Mouse (Mus musculus) v-Abl transformed pro-B cells (cell line): ENCODE measurements around the gene Chn2.

Experiments used
- in situ Hi-C, 2 experiments: fragments of 400-800 bp; cut with MboI; formaldehyde crosslinking; loops; one replicate each; pipeline ENCODE4 v1.15.1; 2025; ENCODE audit not compliant: unreplicated experiment in 2 of 2

Chn2 gene

DNA sequence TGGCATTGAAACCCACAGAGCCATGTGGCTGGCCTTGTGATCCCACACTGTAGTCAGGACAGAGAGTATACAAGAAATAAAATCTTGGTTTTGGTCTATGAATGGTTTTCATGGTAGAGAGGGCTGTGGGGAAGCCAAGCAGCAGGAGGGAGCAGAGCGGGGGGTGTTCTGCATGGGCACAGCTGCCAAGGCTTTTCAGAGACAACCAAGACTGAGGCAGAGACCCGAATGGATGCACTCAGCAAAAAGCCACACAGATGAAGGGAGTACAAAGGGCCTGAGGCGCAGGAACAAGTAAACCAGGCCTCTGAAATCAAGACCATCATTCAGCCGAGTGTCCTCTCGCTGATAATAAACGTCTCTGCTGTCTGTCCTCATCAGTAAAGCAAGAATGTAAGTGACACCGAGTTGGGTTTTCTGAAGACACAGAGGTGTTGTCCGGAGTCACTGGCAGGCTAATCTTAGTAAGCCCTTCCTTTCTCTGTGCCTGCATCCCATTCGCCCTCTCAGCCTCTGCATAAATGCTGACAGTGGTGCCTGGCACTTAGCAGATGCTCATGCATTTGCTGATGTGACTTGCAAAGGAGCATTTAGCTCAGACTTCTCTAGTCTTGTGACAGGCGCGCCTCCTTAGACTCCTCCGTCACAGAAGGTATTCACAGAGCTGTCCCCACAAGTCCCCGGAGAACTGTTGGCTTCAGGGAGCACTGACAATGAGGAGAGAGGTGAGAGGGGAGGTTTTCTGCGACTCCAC lies 144.6 kb downstream of the Chn2 start:
- in situ Hi-C loops, result no loop called here

DNA sequence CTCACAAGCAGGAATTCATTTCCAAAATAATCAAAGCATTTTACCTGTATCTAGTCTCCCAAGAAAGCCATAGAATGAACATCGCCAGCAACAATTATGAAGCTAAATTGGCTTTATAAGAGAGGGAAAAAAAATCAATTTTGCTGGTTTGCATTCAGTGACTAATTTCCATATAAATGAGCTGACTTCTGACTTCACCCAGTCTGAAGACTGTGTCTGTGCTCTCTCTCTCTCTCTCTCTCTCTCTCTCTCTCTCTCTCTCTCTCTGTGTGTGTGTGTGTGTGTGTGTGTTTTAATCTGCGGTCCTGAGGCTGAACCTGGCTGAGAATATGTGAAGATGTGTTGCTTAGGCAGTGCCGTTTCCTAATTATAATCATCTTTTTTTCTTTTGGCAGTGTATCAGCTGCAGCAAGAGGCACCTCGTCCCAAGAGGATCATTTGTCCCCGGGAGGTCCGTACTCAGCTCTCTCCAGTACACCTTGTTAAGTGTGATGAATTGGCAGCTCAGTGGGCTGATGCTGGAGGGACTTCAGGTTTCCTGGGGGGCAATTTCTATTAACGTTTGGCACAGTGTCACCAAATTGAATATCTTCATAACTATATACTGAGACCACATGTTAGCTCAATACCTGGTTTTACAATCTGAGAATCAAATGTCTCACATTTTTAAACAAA lies 154.4 kb downstream of the Chn2 start:
- in situ Hi-C loops, result no loop called here

DNA sequence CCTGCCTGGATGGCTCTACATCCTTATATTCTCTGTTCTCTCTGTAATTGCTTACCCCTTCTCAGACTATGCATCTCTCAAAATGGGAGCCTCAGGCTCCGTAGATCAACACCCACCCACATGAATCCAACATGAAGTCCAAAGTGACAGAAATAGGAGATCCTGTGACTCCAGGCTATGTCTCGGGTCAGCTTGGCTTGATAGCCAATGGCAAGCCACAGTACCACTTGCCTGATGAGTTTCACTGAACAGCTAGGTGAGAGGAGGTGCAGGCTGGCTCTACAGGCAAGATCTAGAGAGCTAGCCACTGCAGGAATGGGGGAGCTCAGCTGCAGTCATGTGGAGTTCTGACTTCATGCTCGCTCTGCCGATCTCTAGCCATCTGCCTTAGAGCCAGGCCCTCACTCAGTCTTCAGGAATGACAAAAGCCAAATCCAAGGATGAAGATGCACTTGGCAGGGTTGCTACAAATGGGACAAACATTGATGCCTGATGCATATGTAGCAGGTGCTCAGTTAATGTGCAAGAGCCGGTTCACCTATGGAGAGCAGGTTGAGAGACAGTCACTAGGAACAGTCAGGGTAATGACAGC lies 158.6 kb downstream of the Chn2 start:
- in situ Hi-C loops, result no loop called here

DNA sequence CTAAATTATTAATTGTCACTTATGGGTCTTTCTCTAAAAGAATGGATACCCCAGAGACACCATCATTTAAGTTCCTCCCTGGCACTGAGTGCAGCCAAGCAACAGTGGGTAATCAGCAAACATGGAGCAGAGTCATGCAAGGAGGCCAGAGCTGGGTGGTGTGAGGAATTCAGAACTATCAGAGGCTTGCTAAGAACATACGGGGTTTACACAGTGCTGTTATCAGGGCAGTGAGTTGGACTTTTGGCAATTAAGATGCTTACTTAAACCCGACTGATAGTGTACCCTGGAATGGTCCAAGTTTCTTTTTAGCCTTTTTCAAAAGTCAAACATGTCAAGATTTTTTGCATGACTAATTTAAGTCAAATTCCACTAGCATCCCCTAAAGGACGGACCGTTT lies 160.2 kb downstream of the Chn2 start:
- in situ Hi-C loops, result no loop called here

DNA sequence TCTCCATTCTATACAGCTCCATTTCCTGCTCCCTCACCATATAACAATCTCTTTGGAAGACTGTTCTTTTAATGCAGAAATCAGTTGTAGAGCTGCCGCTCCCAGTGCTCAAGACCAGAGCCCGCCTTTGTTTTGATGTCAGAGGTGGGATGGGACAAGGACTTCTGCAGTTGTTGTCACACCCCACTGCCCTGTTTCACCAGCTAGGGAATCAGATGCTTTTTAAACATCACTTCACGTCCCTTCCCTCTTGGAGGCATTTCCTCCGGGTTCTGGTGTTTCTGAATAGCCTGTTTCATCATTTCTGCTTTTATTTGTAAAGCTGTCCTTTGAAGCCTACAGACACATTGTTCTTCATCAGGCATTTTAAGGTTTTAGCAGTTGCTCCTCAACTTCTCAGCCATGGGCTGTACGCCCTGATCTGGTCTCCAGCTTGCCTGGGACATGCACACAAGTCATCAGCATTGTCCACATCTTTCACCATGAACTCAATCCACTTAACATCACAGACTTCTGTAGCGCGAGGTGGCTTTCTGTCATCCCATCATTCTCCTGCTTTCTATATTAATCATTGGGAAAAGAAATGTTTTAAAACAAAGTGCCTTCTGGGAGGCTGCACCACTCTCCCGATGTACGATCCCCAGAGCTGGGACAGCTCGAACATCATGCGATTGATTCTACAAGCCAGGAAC lies 160.8 kb downstream of the Chn2 start:
- in situ Hi-C loops, result loop anchor here in 1 of 2 experiments (25.0 kb wide), 1 partner anchor 1938 kb away; the partner anchor contains the start of gene Hoxa13

DNA sequence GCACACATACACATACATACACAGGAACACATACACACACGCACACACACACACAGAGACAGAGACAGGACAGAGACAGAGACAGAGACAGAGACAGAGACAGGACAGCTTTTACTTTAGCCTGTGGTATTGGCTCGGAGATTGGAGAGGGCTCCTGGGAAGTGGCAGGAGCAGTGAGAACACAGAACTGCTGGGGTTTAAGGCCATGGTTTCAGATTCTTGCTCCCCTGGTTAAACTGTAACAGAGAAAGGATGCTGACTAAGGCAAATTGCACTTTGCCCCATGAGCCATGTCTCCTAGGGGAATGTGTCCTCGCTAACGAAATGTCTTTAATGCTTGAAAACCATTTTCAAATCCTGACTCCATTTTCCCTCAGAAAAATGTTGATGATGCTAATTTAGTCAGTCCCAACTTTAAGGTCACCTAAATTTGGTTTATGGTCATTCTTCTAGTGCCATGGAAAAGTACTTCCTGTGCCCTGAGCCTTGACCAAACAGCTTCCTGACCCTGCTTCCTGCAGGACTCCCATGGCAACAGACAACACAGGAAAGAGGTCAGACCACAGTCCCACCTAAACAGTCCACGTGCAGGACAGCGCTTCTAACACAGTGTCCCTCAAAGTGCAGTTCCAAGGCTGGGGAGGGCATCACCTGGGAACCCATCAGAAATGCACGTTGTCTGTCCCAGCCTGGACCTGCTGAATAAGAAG lies 163.1 kb downstream of the Chn2 start:
- in situ Hi-C loops, result loop anchor here in 1 of 2 experiments (25.0 kb wide), 1 partner anchor 1940 kb away; the partner anchor contains the start of gene Hoxa13

DNA sequence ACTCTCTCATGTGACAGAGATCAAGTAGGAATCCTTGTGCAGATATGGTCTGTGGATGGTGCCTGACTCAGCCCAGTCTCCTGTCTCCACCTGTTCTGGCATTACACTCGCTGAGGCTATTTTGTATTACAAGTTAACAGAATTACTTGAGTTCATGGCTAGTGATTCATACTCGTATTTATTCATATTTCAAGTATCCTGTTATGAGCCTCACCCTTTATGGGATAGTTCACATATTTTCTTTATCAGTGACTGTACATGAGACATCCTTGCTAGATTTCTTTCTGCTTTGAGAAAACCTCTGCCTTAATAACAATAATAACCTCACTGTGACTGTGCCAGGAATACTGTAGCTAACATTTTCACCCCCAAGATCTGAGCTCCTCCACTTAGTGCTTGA lies 164.0 kb downstream of the Chn2 start:
- in situ Hi-C loops, result loop anchor here in 1 of 2 experiments (25.0 kb wide), 1 partner anchor 1941 kb away; the partner anchor contains the start of gene Hoxa13

DNA sequence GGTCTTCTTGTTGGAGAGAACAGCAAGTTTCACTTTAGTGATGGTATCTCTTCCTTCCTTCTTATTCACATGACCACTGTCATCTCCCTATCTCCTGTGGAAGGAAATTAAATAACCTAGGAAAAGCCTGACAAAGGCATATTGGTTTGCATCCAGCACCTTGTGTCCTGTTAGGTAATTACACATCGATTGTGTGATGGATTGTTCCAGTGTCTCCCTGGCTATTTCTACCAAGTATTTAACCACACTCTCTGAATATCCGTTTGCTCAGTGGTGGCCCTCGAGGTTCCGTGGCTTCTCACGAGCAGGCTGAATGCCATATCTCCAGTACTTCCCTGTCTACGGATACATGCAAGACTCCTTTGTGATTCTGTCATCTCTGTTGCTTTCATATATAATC lies 164.6 kb downstream of the Chn2 start:
- in situ Hi-C loops, result loop anchor here in 1 of 2 experiments (25.0 kb wide), 1 partner anchor 1942 kb away; the partner anchor contains the start of gene Hoxa13

DNA sequence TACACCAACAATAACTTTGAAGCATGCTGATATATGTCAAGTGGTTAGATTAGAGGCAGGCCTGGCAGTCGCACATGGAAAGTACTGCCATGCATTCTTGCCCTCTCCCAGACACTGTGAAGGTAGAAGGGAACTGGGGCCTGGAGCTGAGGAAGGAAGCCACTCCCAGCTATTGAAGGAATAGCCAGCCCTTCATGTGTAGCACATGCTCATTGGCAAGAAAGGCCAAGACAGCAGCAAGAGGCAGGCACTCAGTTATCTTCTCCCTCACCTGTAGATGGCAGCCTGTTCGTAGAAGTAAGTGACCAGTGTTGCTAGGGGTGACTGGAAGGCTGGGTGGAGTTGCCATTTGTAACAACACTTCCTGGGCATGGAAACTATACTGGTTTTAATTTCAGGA lies 165.6 kb downstream of the Chn2 start:
- in situ Hi-C loops, result loop anchor here in 1 of 2 experiments (25.0 kb wide), 1 partner anchor 1943 kb away; the partner anchor contains the start of gene Hoxa13

DNA sequence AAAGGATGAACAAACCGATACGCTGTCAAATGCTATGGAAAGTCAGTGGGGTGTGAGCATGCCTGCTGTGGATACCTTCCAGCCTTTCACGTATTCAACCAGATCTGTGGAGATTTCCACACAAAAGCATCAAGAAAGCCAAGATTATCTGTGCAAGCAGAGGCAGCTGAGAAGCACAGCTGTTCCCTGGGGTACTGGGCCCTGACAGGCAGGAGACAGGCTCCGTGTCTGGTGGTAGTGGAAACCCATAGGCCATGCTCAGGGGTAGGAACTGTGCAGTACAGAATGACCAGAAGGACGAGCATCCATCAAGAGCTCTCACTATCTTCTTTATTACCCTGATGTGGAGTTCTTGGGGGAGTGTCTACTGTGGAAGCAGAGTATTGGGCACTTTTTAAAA lies 166.1 kb downstream of the Chn2 start:
- in situ Hi-C loops, result loop anchor here in 1 of 2 experiments (25.0 kb wide), 1 partner anchor 1943 kb away; the partner anchor contains the start of gene Hoxa13

DNA sequence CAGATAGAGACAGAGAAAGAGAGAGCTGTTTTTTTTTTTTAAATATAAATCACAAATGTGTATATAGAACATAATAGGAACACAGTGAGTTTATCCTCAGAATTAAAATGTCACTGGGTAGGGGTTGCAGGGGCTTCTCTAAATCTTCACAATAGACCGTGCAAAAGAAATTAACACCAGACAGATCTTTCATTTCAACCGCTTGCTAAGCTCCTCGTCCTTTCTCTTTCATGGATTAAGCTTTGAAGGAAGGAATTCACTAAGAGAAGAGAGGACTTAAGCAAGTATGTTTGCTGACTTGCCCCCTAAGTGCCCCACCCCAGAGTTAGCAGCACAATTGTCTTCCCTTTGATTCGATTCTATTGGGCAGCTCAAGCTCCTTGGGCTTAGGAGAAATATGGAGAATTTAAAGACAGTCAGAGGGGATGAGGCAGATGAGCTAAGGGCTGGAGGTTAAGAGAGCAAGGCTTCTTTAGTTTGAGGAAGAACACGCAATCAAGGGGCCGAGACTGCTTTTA lies 166.9 kb downstream of the Chn2 start:
- in situ Hi-C loops, result loop anchor here in 1 of 2 experiments (25.0 kb wide), 1 partner anchor 1944 kb away; the partner anchor contains the start of gene Hoxa13

DNA sequence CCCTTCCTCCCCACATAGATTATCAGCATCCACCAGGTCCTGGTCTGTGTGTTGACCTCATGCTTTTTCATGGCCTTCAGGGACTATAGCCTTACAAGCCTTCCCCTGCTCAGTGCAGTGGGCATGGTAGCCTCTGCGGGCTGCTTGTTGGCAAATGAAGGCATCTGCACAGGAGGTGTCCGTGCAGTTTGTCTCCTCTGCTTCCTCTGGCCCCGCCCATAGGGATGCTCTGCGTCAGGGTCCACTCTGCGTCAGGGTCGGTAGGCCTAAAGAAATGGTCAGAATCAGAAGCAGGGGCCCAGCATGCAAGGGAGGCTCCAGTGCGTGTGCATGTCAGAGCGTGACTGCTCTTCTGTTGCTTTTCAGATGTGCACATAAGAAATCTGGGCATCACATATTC lies 169.4 kb downstream of the Chn2 start:
- in situ Hi-C loops, result loop anchor here in 1 of 2 experiments (25.0 kb wide), 1 partner anchor 1946 kb away; the partner anchor contains the start of gene Hoxa13

DNA sequence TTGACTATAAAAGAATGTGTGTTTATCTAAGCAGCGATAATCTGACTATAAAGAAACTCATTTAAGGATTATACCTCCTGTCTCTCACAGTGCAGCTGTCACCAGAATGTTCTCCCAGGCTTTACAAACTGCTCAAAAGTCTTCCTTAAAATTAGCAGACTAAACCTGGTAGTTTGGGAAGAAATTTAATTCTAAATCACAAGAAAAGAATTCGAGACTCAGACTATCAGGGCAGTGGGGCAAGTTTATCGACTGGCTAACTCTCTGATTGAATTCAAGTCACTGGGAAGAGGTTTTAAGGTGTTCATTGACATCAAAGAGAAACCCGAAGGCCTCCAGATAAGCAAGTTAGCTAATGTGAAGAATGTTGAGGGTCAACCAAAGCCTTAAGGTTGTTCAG lies 171.6 kb downstream of the Chn2 start:
- in situ Hi-C loops, result loop anchor here in 1 of 2 experiments (25.0 kb wide), 1 partner anchor 1949 kb away; the partner anchor contains the start of gene Hoxa13

DNA sequence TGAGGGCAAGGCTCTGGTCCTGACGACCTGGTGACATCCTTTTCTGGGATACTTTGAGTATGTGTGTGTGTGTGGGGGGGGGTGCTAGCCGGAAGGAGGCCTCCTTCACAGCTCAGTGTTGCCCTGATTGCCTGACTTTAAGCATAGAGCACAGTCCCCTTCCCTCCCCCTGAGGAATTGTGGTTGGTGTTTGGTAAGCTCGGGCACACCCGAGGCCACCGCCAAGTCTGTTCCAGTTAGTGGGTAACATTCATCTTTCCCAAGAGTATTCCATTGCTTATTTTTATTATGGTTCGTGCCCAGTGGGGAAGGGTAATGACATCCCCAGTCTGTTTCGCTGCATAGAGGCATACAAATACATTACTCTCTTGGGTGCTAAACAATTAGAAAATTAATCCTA lies 172.6 kb downstream of the Chn2 start:
- in situ Hi-C loops, result loop anchor here in 1 of 2 experiments (25.0 kb wide), 1 partner anchor 1950 kb away; the partner anchor contains the start of gene Hoxa13

DNA sequence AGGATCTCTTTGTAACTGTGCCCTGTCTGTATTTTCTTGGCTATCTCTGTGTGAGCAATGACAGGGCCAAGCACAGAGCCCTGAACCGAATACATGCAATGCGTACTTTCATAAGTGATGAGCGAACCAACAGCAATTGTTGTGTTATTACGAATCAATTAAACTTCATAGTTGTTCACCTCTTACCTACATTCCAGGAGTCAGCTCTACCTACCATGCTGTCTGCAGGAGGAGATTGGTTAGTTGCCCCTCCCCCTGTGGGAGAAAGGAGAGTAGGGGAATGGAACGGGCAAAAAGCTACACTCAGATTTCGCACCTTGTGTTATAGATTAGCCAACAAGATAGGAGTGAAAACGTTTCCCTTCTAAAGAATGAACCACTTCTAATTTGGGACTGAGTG lies 174.4 kb downstream of the Chn2 start:
- in situ Hi-C loops, result loop anchor here in 1 of 2 experiments (25.0 kb wide), 1 partner anchor 1951 kb away; the partner anchor contains the start of gene Hoxa13

DNA sequence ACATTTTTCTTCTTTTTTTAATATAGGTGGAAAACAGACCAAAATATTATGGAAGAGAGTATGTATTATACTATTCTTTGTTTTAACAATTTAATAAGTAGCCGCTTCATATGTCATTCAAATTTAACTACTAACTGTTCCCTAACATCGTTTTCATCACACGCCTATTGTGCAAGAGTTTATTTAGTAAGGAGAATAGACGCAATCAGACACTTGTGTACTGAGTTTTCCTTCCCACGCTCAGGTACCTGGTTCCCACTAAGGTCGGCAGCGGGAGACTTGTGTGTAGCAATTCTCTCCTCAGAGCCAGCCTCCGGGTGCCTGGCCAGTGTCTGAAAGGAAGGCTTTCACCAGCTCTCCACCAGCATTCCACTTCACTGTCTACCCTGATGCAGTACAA lies 176.3 kb downstream of the Chn2 start:
- in situ Hi-C loops, result loop anchor here in 1 of 2 experiments (25.0 kb wide), 1 partner anchor 1953 kb away; the partner anchor contains the start of gene Hoxa13

DNA sequence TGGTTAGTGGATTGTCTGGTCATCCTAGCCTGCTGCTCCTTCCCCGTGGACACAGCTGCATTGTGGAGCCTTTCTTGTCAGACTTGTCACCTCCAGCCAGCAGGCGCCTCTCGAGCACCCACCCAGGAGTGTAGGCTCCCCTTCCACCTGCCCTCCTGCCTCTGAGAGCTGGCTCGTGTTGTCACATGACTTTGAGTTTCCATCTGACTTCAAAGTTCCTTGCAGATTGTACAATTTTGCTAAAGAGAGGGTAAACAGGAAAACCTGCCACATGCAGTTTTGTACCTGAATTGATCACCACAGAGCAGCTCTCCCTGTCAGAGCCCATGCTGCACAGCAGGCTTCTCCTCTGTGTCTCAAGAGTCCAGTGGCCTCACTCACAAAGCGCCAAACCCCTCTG lies 177.2 kb downstream of the Chn2 start:
- in situ Hi-C loops, result loop anchor here in 1 of 2 experiments (25.0 kb wide), 1 partner anchor 1954 kb away; the partner anchor contains the start of gene Hoxa13

DNA sequence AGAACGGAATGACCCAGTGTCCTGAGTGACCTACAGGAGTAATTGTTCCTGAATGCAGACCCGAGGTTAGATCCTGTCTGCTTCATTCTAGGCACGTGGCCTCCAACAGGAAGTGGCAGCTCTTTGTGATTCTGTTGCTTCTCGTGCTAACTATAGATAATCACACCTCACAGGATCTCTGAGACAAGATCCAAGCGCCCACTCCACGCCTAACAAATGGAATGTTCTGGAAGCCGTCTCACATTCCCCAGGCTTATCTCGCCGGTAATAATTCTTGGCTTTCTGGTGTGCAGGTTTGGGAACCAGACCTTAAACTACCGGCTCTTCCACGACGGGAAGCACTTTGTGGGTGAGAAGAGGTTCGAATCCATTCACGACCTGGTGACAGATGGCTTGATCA lies 180.8 kb downstream of the Chn2 start:
- in situ Hi-C loops, result loop anchor here (10.0 to 25.0 kb wide), 2 partner anchors 255 to 1958 kb away; partner anchors contain the start of gene Hoxa13 (in 1 of the 2)

DNA sequence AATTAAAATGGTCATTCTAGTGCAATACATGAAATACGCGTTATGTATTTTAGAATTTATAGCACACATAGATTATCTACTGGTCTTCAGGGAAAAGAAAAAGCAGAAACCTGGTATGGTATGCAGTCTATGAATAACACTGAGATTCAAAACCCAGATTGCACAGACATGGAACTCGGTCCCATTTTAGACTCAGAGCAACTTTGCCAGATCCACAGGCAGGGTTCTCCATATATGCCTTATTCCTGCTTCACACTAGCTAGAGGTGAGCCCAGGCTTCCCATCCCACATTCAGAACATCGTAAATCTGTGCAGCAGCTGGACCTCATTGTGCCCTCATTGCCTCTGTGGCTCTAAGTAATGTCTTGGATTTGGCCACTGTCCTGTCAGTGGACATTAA lies 184.2 kb downstream of the Chn2 start:
- in situ Hi-C loops, result loop anchor here (10.0 to 25.0 kb wide), 2 partner anchors 259 to 1961 kb away; partner anchors contain the start of gene Hoxa13 (in 1 of the 2)
